ENCODE assay signal across 8 mouse cellular contexts in genomic region chr13:44869418-44870119, GRCm38 (mm10).
DNase-seq lines count a peak whose midpoint lies in the region; ATAC-seq and TF ChIP-seq lines count a peak whose summit lies in the region.
"Not testable (repeated sequence)": the region's sequence is repeated elsewhere in the genome, so short reads cannot be mapped to it uniquely, and the experiment has no call there.

No protein-coding gene starts in this region.

- not testable (repeated sequence) for H3K9ac ChIP-seq in hindbrain, embryonic 14.5 days; lung, postnatal 0 days (replicated peaks; ENCODE audit: low read depth)

- not testable (repeated sequence) for TF ChIP-seq EP300 in lung, postnatal 0 days (IDR thresholded peaks at IDR 0.05)

- H3K27me3 ChIP-seq in hindbrain, embryonic 14.5 days (ENCODE audit: control insufficient read depth, insufficient read depth, low read length); lung, postnatal 0 days (replicated peaks; ENCODE audit: insufficient read depth, low read length): not testable (repeated sequence)

- H3K36me3 ChIP-seq in hindbrain, embryonic 14.5 days (replicated peaks; ENCODE audit: control insufficient read depth, insufficient read depth); lung, postnatal 0 days (ENCODE audit: insufficient read depth, low read length): not testable (repeated sequence)

- TF ChIP-seq CTCF in lung, postnatal 0 days (IDR thresholded peaks at IDR 0.05), result not testable (repeated sequence)

- not testable (repeated sequence) for H3K27ac ChIP-seq in hindbrain, embryonic 14.5 days; lung, postnatal 0 days (ENCODE audit: low read length)

- ATAC-seq in hindbrain, embryonic 14.5 days (ENCODE audit: low FRiP score), result peak; percentile 98
- ATAC-seq in lung, postnatal 0 days, result peak; percentile 99

- H3K9me3 ChIP-seq in hindbrain, embryonic 14.5 days (ENCODE audit: control insufficient read depth, low read length); lung, postnatal 0 days (ENCODE audit: low read length): not testable (repeated sequence)

- H3K4me1 ChIP-seq in hindbrain, embryonic 14.5 days (replicated peaks; ENCODE audit: control insufficient read depth, insufficient read depth, low read length), result peaks cover 21% of the 10 kb centered on the region
- H3K4me1 ChIP-seq in lung, postnatal 0 days (ENCODE audit: insufficient read depth, low read depth, low read length), result not testable (repeated sequence)

- peak; percentile 87 for DNase-seq in MN1 (ENCODE audit: low spot score)
- DNase-seq in cerebellum, postnatal 10 days, result peak; percentile 98 to 100
- DNase-seq in frontal cortex, postnatal 36 days (ENCODE audit: low spot score in 2 of 2), result peak; percentile 100
- DNase-seq in hindbrain, embryonic 14.5 days (ENCODE audit: low spot score), result peak; percentile 100
- DNase-seq in layer of hippocampus, postnatal 14 days (ENCODE audit: low spot score in 2 of 2), result peak; percentile 98 to 99
- peak; percentile 97 for DNase-seq in lung, postnatal 0 days (ENCODE audit: low spot score)
- peak; percentile 100 for DNase-seq in ovary, postnatal 14 days (ENCODE audit: low spot score)
- DNase-seq in thymus, postnatal 14 days, result peak; percentile 97

- H3K4me2 ChIP-seq in hindbrain, embryonic 14.5 days (replicated peaks); lung, postnatal 0 days (replicated peaks; ENCODE audit: low read depth, low read length): not testable (repeated sequence)

- H3K4me3 ChIP-seq in hindbrain, embryonic 14.5 days (replicated peaks; ENCODE audit: low read length); lung, postnatal 0 days (ENCODE audit: low read depth, low read length): not testable (repeated sequence)

- WGBS in hindbrain, embryonic 14.5 days, result 77% methylated on average over 46 of the region's 47 CpGs
- 72% methylated on average over 45 of the region's 47 CpGs for WGBS in lung, postnatal 0 days
